Mouse (Mus musculus) embryonic facial prominence, embryonic 12.5 days (tissue): ENCODE data around the gene Cav1. TPM values are rescaled to one million over a fixed set of nuclear protein-coding genes. Genes with fewer than 3 reads are reported as not detected.

ENCODE experiments used
- ATAC-seq: fragments of 200-750 bp; cut with Nextera tagmentation; 2 replicates; pipeline ENCODE4 v1.8.0; 2017; ENCODE audit not compliant: insufficient number of reproducible peaks, insufficient read depth, low FRiP score, low TSS enrichment
- H3K27ac ChIP-seq: fragments of 300-500 bp; sonication (generic); 2 replicates; pipeline ENCODE4 v1.5.1; 2016; ENCODE audit warnings: mild to moderate bottlenecking
- H3K27me3 ChIP-seq: fragments of 300-500 bp; sonication (generic); 2 replicates; pipeline ENCODE4 v1.6.1; 2016; ENCODE audit warnings: mild to moderate bottlenecking, moderate library complexity
- H3K36me3 ChIP-seq: fragments of 300-500 bp; sonication (generic); 2 replicates; pipeline ENCODE4 v1.6.1; 2016; ENCODE audit warnings: mild to moderate bottlenecking
- H3K4me1 ChIP-seq: fragments of 300-500 bp; sonication (generic); 2 replicates; pipeline ENCODE4 v1.6.1; 2016
- H3K4me2 ChIP-seq: fragments of 300-500 bp; sonication (generic); replicated peaks from 2 replicates; pipeline ENCODE4 v1.6.1; 2016; ENCODE audit warnings: mild to moderate bottlenecking, moderate library complexity
- H3K4me3 ChIP-seq: fragments of 300-500 bp; sonication (generic); 2 replicates; pipeline ENCODE4 v1.5.1; 2016; ENCODE audit warnings: mild to moderate bottlenecking
- H3K9ac ChIP-seq: fragments of 300-500 bp; sonication (generic); 2 replicates; pipeline ENCODE4 v1.6.1; 2016; ENCODE audit warnings: mild to moderate bottlenecking, moderate library complexity
- H3K9me3 ChIP-seq: fragments of 300-500 bp; sonication (generic); 2 replicates; pipeline ENCODE4 v1.6.1; 2016; ENCODE audit warnings: mild to moderate bottlenecking, moderate library complexity
- WGBS: fragments of 180-500 bp; shearing (Covaris S2); methylation state at CpG from one replicate; pipeline ENCODE4 v1.1.7; 2016; 5-methylcytosine and 5-hydroxymethylcytosine counted together
- polyA plus RNA-seq: library from polyadenylated mRNA; unstranded; fragments of >200 nt; fragmentation: Nextera tagmentation; extraction: Ambion mirVana; gene quantifications from 2 replicates; pipeline ENCODE4 v1.2.1, GENCODE M21; 2016

Gene Cav1
- polyA plus RNA-seq: 28.6 and 28.8 TPM in 2 replicates

- WGBS: under 1% methylated on average over 26 of the region's 26 CpGs
Observed at GRCm38 (mm10) chr6:17305954-17306601, at the start of gene Cav1. Gene Cav1 (plus strand): TSS chr6:17306335.

GRCm38 (mm10) chr6:17258142-17258541 is 48.0 kb upstream of the Cav1 start:
- no peaks in the 10 kb centered on the region for H3K9me3 ChIP-seq
- 83% methylated on average over 1 of the region's 1 CpGs for WGBS

More at GRCm38 (mm10) chr6:17305954-17306601, at the start of gene Cav1:
- H3K4me3 ChIP-seq: peak within 1 kb of the TSS; percentile 43
- no peaks in the 10 kb centered on the region for H3K36me3 ChIP-seq
- H3K27ac ChIP-seq: no peak within 1 kb of the TSS; the same call in 1 of the 2 replicates
- H3K4me2 ChIP-seq: peak within 1 kb of the TSS; percentile 88
- H3K4me1 ChIP-seq: peaks cover 21% of the 10 kb centered on the region
- peak within 1 kb of the TSS; percentile 40 for H3K9ac ChIP-seq
- H3K9me3 ChIP-seq: no peaks in the 10 kb centered on the region
- peak; percentile 85 for ATAC-seq
- H3K27me3 ChIP-seq: peaks cover 28% of the 10 kb centered on the region

GRCm38 (mm10) chr6:17258911-17259310 is 47.2 kb upstream of the Cav1 start:
- ATAC-seq: no peak
- no peak overlapping the region for H3K4me2 ChIP-seq
- H3K27me3 ChIP-seq: no peaks in the 10 kb centered on the region
- no peaks in the 10 kb centered on the region for H3K9me3 ChIP-seq
- no peak overlapping the region for H3K27ac ChIP-seq
- H3K9ac ChIP-seq: no peak overlapping the region
- no peaks in the 10 kb centered on the region for H3K36me3 ChIP-seq
- H3K4me3 ChIP-seq: no peak overlapping the region
- 91% methylated on average over 1 of the region's 1 CpGs for WGBS
- H3K4me1 ChIP-seq: no peaks in the 10 kb centered on the region

More at GRCm38 (mm10) chr6:17258142-17258541, 48.0 kb upstream of the Cav1 start:
- no peak overlapping the region for H3K27ac ChIP-seq
- no peaks in the 10 kb centered on the region for H3K36me3 ChIP-seq
- no peak overlapping the region for H3K4me3 ChIP-seq
- H3K4me2 ChIP-seq: no peak overlapping the region
- H3K27me3 ChIP-seq: no peaks in the 10 kb centered on the region
- H3K9ac ChIP-seq: no peak overlapping the region
- H3K4me1 ChIP-seq: no peaks in the 10 kb centered on the region
- no peak for ATAC-seq

- WGBS: 48% methylated on average over 2 of the region's 2 CpGs
- no peak for ATAC-seq
- no peaks in the 10 kb centered on the region for H3K27me3 ChIP-seq
- H3K9me3 ChIP-seq: no peaks in the 10 kb centered on the region
- no peaks in the 10 kb centered on the region for H3K4me1 ChIP-seq
- H3K36me3 ChIP-seq: no peaks in the 10 kb centered on the region
- no peak overlapping the region for H3K9ac ChIP-seq
- no peak overlapping the region for H3K4me3 ChIP-seq
- no peak overlapping the region for H3K27ac ChIP-seq
- no peak overlapping the region for H3K4me2 ChIP-seq
Observed at GRCm38 (mm10) chr6:17262786-17263185, 43.3 kb upstream of the Cav1 start.

- ATAC-seq: no peak
- no peak overlapping the region for H3K9ac ChIP-seq
Observed at GRCm38 (mm10) chr6:17265043-17265442, 41.1 kb upstream of the Cav1 start.

GRCm38 (mm10) chr6:17266466-17266865 is 39.7 kb upstream of the Cav1 start:
- no peaks in the 10 kb centered on the region for H3K27me3 ChIP-seq
- no peak overlapping the region for H3K4me3 ChIP-seq
- H3K4me1 ChIP-seq: no peaks in the 10 kb centered on the region
- H3K9ac ChIP-seq: no peak overlapping the region
- WGBS: 81% methylated on average over 3 of the region's 3 CpGs
- ATAC-seq: no peak
- no peak overlapping the region for H3K4me2 ChIP-seq
- no peaks in the 10 kb centered on the region for H3K36me3 ChIP-seq
- H3K9me3 ChIP-seq: no peaks in the 10 kb centered on the region
- no peak overlapping the region for H3K27ac ChIP-seq

More at GRCm38 (mm10) chr6:17265043-17265442, 41.1 kb upstream of the Cav1 start:
- H3K27ac ChIP-seq: no peak overlapping the region
- H3K27me3 ChIP-seq: no peaks in the 10 kb centered on the region
- H3K36me3 ChIP-seq: no peaks in the 10 kb centered on the region
- no peaks in the 10 kb centered on the region for H3K9me3 ChIP-seq
- WGBS: 77% methylated on average over 4 of the region's 4 CpGs
- H3K4me2 ChIP-seq: no peak overlapping the region
- H3K4me1 ChIP-seq: no peaks in the 10 kb centered on the region
- no peak overlapping the region for H3K4me3 ChIP-seq

- H3K9ac ChIP-seq: no peak overlapping the region
- no peak overlapping the region for H3K4me3 ChIP-seq
- WGBS: 78% methylated on average over 3 of the region's 3 CpGs
- ATAC-seq: no peak
- no peaks in the 10 kb centered on the region for H3K9me3 ChIP-seq
- no peak overlapping the region for H3K4me2 ChIP-seq
- H3K36me3 ChIP-seq: no peaks in the 10 kb centered on the region
- H3K27ac ChIP-seq: no peak overlapping the region
- peaks cover 10% of the 10 kb centered on the region; the same call in 1 of the 2 replicates for H3K4me1 ChIP-seq
- peaks cover 8% of the 10 kb centered on the region; the same call in 1 of the 2 replicates for H3K27me3 ChIP-seq
Observed at GRCm38 (mm10) chr6:17278366-17278765, 27.8 kb upstream of the Cav1 start.

GRCm38 (mm10) chr6:17280939-17281756 is 25.0 kb upstream of the Cav1 start, which contains the start of gene Cav2:
Gene Cav2 (plus strand): TSS chr6:17281185.
- Histone ChIP-seq H3K4me3 (peak within 1 kb of the TSS; percentile 50), H3K36me3 (no peaks in the 10 kb centered on the region), H3K9me3 (no peaks in the 10 kb centered on the region), H3K27ac (no peak within 1 kb of the TSS; the same call in 1 of the 2 replicates), H3K27me3 (peaks cover 8% of the 10 kb centered on the region; the same call in 1 of the 2 replicates), H3K4me2 (peak within 1 kb of the TSS; percentile 94), H3K9ac (peak within 1 kb of the TSS; percentile 63), H3K4me1 (peaks cover 10% of the 10 kb centered on the region; the same call in 1 of the 2 replicates)
- ATAC-seq: peak; percentile 85
- WGBS: 1% methylated on average over 40 of the region's 40 CpGs

GRCm38 (mm10) chr6:17281757-17282092 is 24.4 kb upstream of the Cav1 start:
- H3K27ac ChIP-seq: no peak overlapping the region
- H3K9ac ChIP-seq: no peak overlapping the region; the same call in 1 of the 2 replicates
- ATAC-seq: no peak

GRCm38 (mm10) chr6:17282159-17282558 is 24.0 kb upstream of the Cav1 start:
- 37% methylated on average over 5 of the region's 5 CpGs for WGBS
- H3K4me3 ChIP-seq: no peak overlapping the region
- ATAC-seq: no peak
- peak overlapping the region; percentile 94 for H3K4me2 ChIP-seq
- no peaks in the 10 kb centered on the region for H3K36me3 ChIP-seq
- H3K27me3 ChIP-seq: peaks cover 8% of the 10 kb centered on the region; the same call in 1 of the 2 replicates
- no peak overlapping the region for H3K9ac ChIP-seq
- no peaks in the 10 kb centered on the region for H3K9me3 ChIP-seq
- peaks cover 10% of the 10 kb centered on the region; the same call in 1 of the 2 replicates for H3K4me1 ChIP-seq
- H3K27ac ChIP-seq: no peak overlapping the region

More at GRCm38 (mm10) chr6:17281757-17282092, 24.4 kb upstream of the Cav1 start:
- H3K4me1 ChIP-seq: peaks cover 10% of the 10 kb centered on the region; the same call in 1 of the 2 replicates
- 20% methylated on average over 8 of the region's 8 CpGs for WGBS
- H3K4me2 ChIP-seq: peak overlapping the region; percentile 94
- H3K36me3 ChIP-seq: no peaks in the 10 kb centered on the region
- H3K4me3 ChIP-seq: peak overlapping the region; percentile 50
- H3K27me3 ChIP-seq: peaks cover 8% of the 10 kb centered on the region; the same call in 1 of the 2 replicates
- no peaks in the 10 kb centered on the region for H3K9me3 ChIP-seq

GRCm38 (mm10) chr6:17283834-17284233 is 22.3 kb upstream of the Cav1 start:
- peaks cover 10% of the 10 kb centered on the region; the same call in 1 of the 2 replicates for H3K4me1 ChIP-seq
- H3K27ac ChIP-seq: no peak overlapping the region
- H3K27me3 ChIP-seq: peaks cover 8% of the 10 kb centered on the region; the same call in 1 of the 2 replicates
- no peak overlapping the region for H3K4me2 ChIP-seq
- H3K4me3 ChIP-seq: no peak overlapping the region
- H3K9me3 ChIP-seq: no peaks in the 10 kb centered on the region
- H3K9ac ChIP-seq: no peak overlapping the region
- no peak for ATAC-seq
- H3K36me3 ChIP-seq: no peaks in the 10 kb centered on the region
- 84% methylated on average over 3 of the region's 3 CpGs for WGBS
